20 mouse cellular contexts compared by ENCODE assay signal in the genomic region with DNA sequence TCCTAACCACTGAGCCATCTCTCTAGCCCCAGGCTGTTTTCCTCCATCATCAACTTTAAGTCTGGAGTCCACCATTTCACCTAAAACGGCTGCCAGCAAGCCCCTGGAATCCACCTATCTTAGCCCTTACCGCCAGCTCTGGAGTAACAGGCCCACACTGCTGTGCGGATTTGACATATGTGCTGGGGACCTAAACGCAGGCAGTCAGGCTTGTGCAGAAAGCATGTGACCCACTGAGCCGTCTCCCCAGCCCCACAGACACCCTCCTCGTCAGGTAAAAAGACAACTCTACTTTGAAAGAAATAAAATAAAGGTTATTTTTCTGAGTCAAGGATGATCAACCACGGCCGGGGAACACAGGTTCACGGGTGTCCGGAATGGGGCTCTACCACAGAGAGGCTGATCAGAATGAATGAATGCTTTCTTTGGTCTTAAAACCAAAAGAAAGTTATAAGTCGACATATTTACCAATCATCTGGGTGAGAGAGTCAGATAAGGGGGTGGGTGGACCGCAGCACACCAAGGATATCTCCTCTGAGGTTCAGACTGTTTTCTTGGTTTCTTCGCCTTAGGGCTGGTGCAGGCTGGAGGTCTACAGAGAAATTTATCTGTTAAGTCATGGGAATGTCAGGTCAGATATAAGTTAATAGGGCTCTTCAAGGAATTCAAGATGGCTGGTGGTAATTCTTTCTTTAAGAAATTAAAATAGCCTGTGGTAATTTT. TPM values are rescaled to one million over a fixed set of nuclear protein-coding genes. Genes with fewer than 3 reads are reported as not detected.
DNase-seq lines count a peak whose midpoint lies in the region; ATAC-seq and TF ChIP-seq lines count a peak whose summit lies in the region.
"Had no signal": no experiment of that assay in that cellular context is flagged by ENCODE, and none has a peak within 500 bp of the region (broad histone marks: within the 10 kb centered on the region; RNA-seq: fewer than 3 reads in every experiment).

No protein-coding gene starts in this region.

- no peak for TF ChIP-seq CTCF in liver, embryonic 14.5 days (IDR thresholded peaks at IDR 0.05; ENCODE audit: low read depth)

- H3K36me3 ChIP-seq in hindbrain, embryonic 10.5 days = no peaks in the 10 kb centered on the region
- H3K36me3 ChIP-seq in hindbrain, embryonic 16.5 days (ENCODE audit: control insufficient read depth, insufficient read depth, low read length) = no peaks in the 10 kb centered on the region
- no peaks in the 10 kb centered on the region for H3K36me3 ChIP-seq in liver, embryonic 14.5 days (replicated peaks; ENCODE audit: control insufficient read depth, insufficient read depth, low read depth)
- H3K36me3 ChIP-seq in midbrain, embryonic 10.5 days = no peaks in the 10 kb centered on the region
- H3K36me3 ChIP-seq: limb, embryonic 10.5 days; midbrain, embryonic 15.5 days had no signal

- no peak for ATAC-seq in hindbrain, embryonic 16.5 days
- ATAC-seq in liver, embryonic 14.5 days (ENCODE audit: insufficient read depth) = peak; percentile 81
- ATAC-seq: inflammation-experienced regulatory T-cells, adult 6 months; midbrain, embryonic 15.5 days had no signal

- no peaks in the 10 kb centered on the region for H3K9me3 ChIP-seq in hindbrain, embryonic 10.5 days
- H3K9me3 ChIP-seq in hindbrain, embryonic 16.5 days (ENCODE audit: control insufficient read depth, low read length) = no peaks in the 10 kb centered on the region
- H3K9me3 ChIP-seq in liver, embryonic 14.5 days (ENCODE audit: control insufficient read depth, low read length) = no peaks in the 10 kb centered on the region
- no peaks in the 10 kb centered on the region for H3K9me3 ChIP-seq in midbrain, embryonic 10.5 days (replicated peaks)
- H3K9me3 ChIP-seq: limb, embryonic 10.5 days; midbrain, embryonic 15.5 days had no signal

- 0 out of 2 replicates have a peak overlapping the region, but pooled peaks have one; percentile 3 for H3K27ac ChIP-seq in hindbrain, embryonic 10.5 days
- no peak overlapping the region for H3K27ac ChIP-seq in hindbrain, embryonic 16.5 days (ENCODE audit: low read depth, low read length)
- peak overlapping the region; percentile 91 for H3K27ac ChIP-seq in liver, embryonic 14.5 days
- no peak overlapping the region for H3K27ac ChIP-seq in midbrain, embryonic 10.5 days (replicated peaks)
- H3K27ac ChIP-seq: gastrocnemius, adult 2 months; limb, embryonic 10.5 days; macrophage; midbrain, embryonic 15.5 days had no signal

- no peak overlapping the region for H3K9ac ChIP-seq in hindbrain, embryonic 16.5 days (ENCODE audit: low read depth, low read length)
- H3K9ac ChIP-seq in liver, embryonic 14.5 days (replicated peaks) = peak overlapping the region; percentile 81
- H3K9ac ChIP-seq: forebrain, postnatal 0 days; lung, embryonic 14.5 days; midbrain, embryonic 15.5 days had no signal

- H3K4me2 ChIP-seq in hindbrain, embryonic 16.5 days (ENCODE audit: low read length) = no peak overlapping the region
- peak overlapping the region; percentile 69 for H3K4me2 ChIP-seq in liver, embryonic 14.5 days (ENCODE audit: low read depth)
- H3K4me2 ChIP-seq: midbrain, embryonic 15.5 days had no signal

- H3K27me3 ChIP-seq in hindbrain, embryonic 10.5 days (ENCODE audit: insufficient read depth, poor library complexity, severe bottlenecking) = 0 out of 2 replicates have a peak, but pooled peaks cover under 1% of the 10 kb centered on the region
- H3K27me3 ChIP-seq in hindbrain, embryonic 16.5 days (replicated peaks; ENCODE audit: control insufficient read depth, insufficient read depth, low read length) = no peaks in the 10 kb centered on the region
- H3K27me3 ChIP-seq in liver, embryonic 14.5 days (ENCODE audit: control insufficient read depth, insufficient read depth, low read length) = no peaks in the 10 kb centered on the region
- no peaks in the 10 kb centered on the region; the same call in 1 of the 2 replicates for H3K27me3 ChIP-seq in midbrain, embryonic 10.5 days (ENCODE audit: low read depth, poor library complexity, severe bottlenecking)
- H3K27me3 ChIP-seq: midbrain, embryonic 15.5 days had no signal

- DNase-seq in hindbrain, embryonic 10.5 days (ENCODE audit: low spot score) = no peak
- DNase-seq in c-Kit-positive CD71-positive TER-119-positive erythroid progenitor cells, embryonic 14.5 days (ENCODE audit: low spot score) = peak; percentile 76
- peak; percentile 66 to 76 (median 71) for DNase-seq in liver, embryonic 14.5 days (ENCODE audit: low read depth in 3 of 3, low spot score in 3 of 3)
- peak; percentile 30 to 48 for DNase-seq in spleen, postnatal 36 days (ENCODE audit: low spot score in 2 of 2)
- DNase-seq in midbrain, embryonic 10.5 days (ENCODE audit: low spot score) = no peak
- DNase-seq in right cerebral cortex, adult 2 months (ENCODE audit: low spot score in 2 of 2) = no peak
- no peak for DNase-seq in cerebellum, postnatal 36 days
- DNase-seq: adrenal gland, postnatal 25 days; gastrocnemius, adult 2 months; heart, adult 18-20 months; thymus, postnatal 4 days had no signal

- peaks cover 14% of the 10 kb centered on the region; the same call in 1 of the 2 replicates for H3K4me1 ChIP-seq in hindbrain, embryonic 10.5 days (replicated peaks)
- no peaks in the 10 kb centered on the region for H3K4me1 ChIP-seq in hindbrain, embryonic 16.5 days (ENCODE audit: control insufficient read depth, insufficient read depth, low read depth, low read length)
- H3K4me1 ChIP-seq in liver, embryonic 14.5 days (replicated peaks; ENCODE audit: control insufficient read depth in 2 of 2, insufficient read depth in 2 of 2, low read length in 1 of 2) = peaks cover 40 to 49% of the 10 kb centered on the region in 2 experiments
- peaks cover 5% of the 10 kb centered on the region; the same call in 1 of the 2 replicates for H3K4me1 ChIP-seq in midbrain, embryonic 10.5 days

- TF ChIP-seq EP300 in liver, embryonic 14.5 days (IDR thresholded peaks at IDR 0.05; ENCODE audit: low read depth) = peak; percentile 70

- 87% methylated on average over 13 of the region's 13 CpGs for WGBS in hindbrain, embryonic 10.5 days
- WGBS in hindbrain, embryonic 16.5 days = 85% methylated on average over 13 of the region's 13 CpGs
- WGBS in liver, embryonic 14.5 days (ENCODE audit: insufficient replicate concordance) = 22% methylated on average over 13 of the region's 13 CpGs
- WGBS in midbrain, embryonic 10.5 days = 86% methylated on average over 13 of the region's 13 CpGs

- no peak overlapping the region for H3K4me3 ChIP-seq in hindbrain, embryonic 10.5 days
- no peak overlapping the region for H3K4me3 ChIP-seq in hindbrain, embryonic 16.5 days (ENCODE audit: low read length)
- H3K4me3 ChIP-seq in liver, embryonic 14.5 days (ENCODE audit: insufficient read depth in 1 of 2, low read depth in 2 of 2, low read length in 2 of 2) = peak overlapping the region; percentile 49
- H3K4me3 ChIP-seq in midbrain, embryonic 10.5 days = no peak overlapping the region
- H3K4me3 ChIP-seq: gastrocnemius, adult 2 months; limb, embryonic 10.5 days; midbrain, embryonic 15.5 days had no signal

RNA-seq across cellular contexts. Expression of gene Fabp3, which starts 12.0 kb away (rescaled TPM):
- 12.3 and 33.1 TPM in 2 replicates for polyA plus RNA-seq in hindbrain, embryonic 10.5 days (2016; fragmentation: Nextera tagmentation; extraction: Ambion mirVana)
- 291 and 339 TPM in 2 replicates for polyA plus RNA-seq in hindbrain, embryonic 16.5 days (2015; fragmentation: Nextera tagmentation; extraction: Ambion mirVana)
- 0.15 and 0.61 TPM in 2 replicates for polyA plus RNA-seq in liver, embryonic 14.5 days (2012; rRNA removed)
- polyA plus RNA-seq in liver, embryonic 14.5 days (2014; fragmentation: Nextera tagmentation; extraction: Ambion mirVana) = 0.22 and 0.29 TPM in 2 replicates
- polyA plus RNA-seq in midbrain, embryonic 10.5 days (2016; fragmentation: Nextera tagmentation; extraction: Ambion mirVana) = 7.2 and 11.0 TPM in 2 replicates

RNA-seq across cellular contexts. Expression of gene Gm10570, which starts 12.1 kb away (rescaled TPM):
- polyA plus RNA-seq in hindbrain, embryonic 10.5 days (2016; fragmentation: Nextera tagmentation; extraction: Ambion mirVana) = not detected in 2 replicates
- polyA plus RNA-seq in hindbrain, embryonic 16.5 days (2015; fragmentation: Nextera tagmentation; extraction: Ambion mirVana) = 1.2 and 1.8 TPM in 2 replicates
- 0.08 TPM in 1 of 2 replicates, not detected in the other for polyA plus RNA-seq in liver, embryonic 14.5 days (2012; rRNA removed)
- polyA plus RNA-seq in liver, embryonic 14.5 days (2014; fragmentation: Nextera tagmentation; extraction: Ambion mirVana) = not detected in 2 replicates
- not detected in 2 replicates for polyA plus RNA-seq in midbrain, embryonic 10.5 days (2016; fragmentation: Nextera tagmentation; extraction: Ambion mirVana)
- polyA plus RNA-seq: hindbrain, embryonic 11.5 days; inflammation-experienced regulatory T-cells, adult 6 months; kidney, embryonic 14.5 days; limb, embryonic 10.5 days; lung, embryonic 14.5 days; macrophage had no signal

RNA-seq across cellular contexts. Expression of gene Serinc2, which starts 17.4 kb away (rescaled TPM):
- polyA plus RNA-seq in hindbrain, embryonic 10.5 days (2016; fragmentation: Nextera tagmentation; extraction: Ambion mirVana) = 53.1 and 65.7 TPM in 2 replicates
- 31.9 and 38.7 TPM in 2 replicates for polyA plus RNA-seq in hindbrain, embryonic 16.5 days (2015; fragmentation: Nextera tagmentation; extraction: Ambion mirVana)
- 0.45 and 0.48 TPM in 2 replicates for polyA plus RNA-seq in liver, embryonic 14.5 days (2012; rRNA removed)
- polyA plus RNA-seq in liver, embryonic 14.5 days (2014; fragmentation: Nextera tagmentation; extraction: Ambion mirVana) = 0.23 and 0.30 TPM in 2 replicates
- polyA plus RNA-seq in midbrain, embryonic 10.5 days (2016; fragmentation: Nextera tagmentation; extraction: Ambion mirVana) = 40.1 and 59.3 TPM in 2 replicates
- polyA plus RNA-seq: macrophage had no signal

Comparison
In these comparisons a context has a peak if more than half of its experiments do, and no peak if none do; other contexts are left out.
1. H3K27ac ChIP-seq: peak in hindbrain, embryonic 10.5 days (single experiment) and liver, embryonic 14.5 days (single experiment); none in hindbrain, embryonic 16.5 days (single experiment) and midbrain, embryonic 10.5 days (single experiment).
2. DNase-seq: peak in c-Kit-positive CD71-positive TER-119-positive erythroid progenitor cells, embryonic 14.5 days (single experiment), liver, embryonic 14.5 days (3 of 3) and spleen, postnatal 36 days (2 of 2); none in hindbrain, embryonic 10.5 days (single experiment), midbrain, embryonic 10.5 days (single experiment), right cerebral cortex, adult 2 months (0 of 2) and cerebellum, postnatal 36 days (0 of 2).
3. H3K4me3 ChIP-seq: peak in liver, embryonic 14.5 days (2 of 2); none in hindbrain, embryonic 10.5 days (single experiment), hindbrain, embryonic 16.5 days (single experiment) and midbrain, embryonic 10.5 days (single experiment).
4. RNA of gene Serinc2, which starts 17.4 kb away (polyA plus RNA-seq): 53.1 to 65.7 TPM in hindbrain, embryonic 10.5 days, 40.1 to 59.3 TPM in midbrain, embryonic 10.5 days and 31.9 to 38.7 TPM in hindbrain, embryonic 16.5 days; 0.23 to 0.48 TPM in liver, embryonic 14.5 days; every median in the first group is over 10 times any median in the second.